Mouse (Mus musculus): ENCODE data around the gene Coro7. TPM values are rescaled to one million over a fixed set of nuclear protein-coding genes. Genes with fewer than 3 reads are reported as not detected.

The Coro7 gene
- polyA plus RNA-seq, 1 experiment from 2014 or later: 24.0 TPM

DNA sequence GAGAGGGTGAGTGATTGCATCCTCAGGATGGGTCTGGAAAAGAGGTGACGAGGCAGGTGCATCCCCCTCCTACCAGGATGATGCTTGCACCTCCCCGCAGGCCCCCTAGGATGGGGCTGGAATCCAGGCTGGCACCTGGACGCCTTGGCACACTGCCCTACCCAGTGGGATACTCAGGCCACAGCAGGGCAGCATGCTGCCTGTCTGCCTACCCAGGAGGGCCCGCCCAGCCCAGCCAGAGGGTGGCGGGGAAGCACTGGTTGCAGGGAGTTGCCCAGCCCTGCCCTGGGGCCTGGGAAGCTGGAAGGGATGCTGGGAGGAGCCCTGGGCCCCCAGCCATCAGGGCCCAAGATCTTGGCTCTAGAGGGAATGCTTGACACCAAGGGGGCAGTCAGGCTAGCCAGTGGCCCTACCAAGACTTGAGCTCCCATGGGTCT lies 84.0 kb downstream of the Coro7 start:
- no peaks in the 10 kb centered on the region for H3K9me3 ChIP-seq (ENCODE audit: low read length)
- no peaks in the 10 kb centered on the region for H3K27me3 ChIP-seq (ENCODE audit: insufficient read depth, low read length)
- peak; percentile 33 for ATAC-seq (ENCODE audit: low FRiP score, low TSS enrichment)

DNA sequence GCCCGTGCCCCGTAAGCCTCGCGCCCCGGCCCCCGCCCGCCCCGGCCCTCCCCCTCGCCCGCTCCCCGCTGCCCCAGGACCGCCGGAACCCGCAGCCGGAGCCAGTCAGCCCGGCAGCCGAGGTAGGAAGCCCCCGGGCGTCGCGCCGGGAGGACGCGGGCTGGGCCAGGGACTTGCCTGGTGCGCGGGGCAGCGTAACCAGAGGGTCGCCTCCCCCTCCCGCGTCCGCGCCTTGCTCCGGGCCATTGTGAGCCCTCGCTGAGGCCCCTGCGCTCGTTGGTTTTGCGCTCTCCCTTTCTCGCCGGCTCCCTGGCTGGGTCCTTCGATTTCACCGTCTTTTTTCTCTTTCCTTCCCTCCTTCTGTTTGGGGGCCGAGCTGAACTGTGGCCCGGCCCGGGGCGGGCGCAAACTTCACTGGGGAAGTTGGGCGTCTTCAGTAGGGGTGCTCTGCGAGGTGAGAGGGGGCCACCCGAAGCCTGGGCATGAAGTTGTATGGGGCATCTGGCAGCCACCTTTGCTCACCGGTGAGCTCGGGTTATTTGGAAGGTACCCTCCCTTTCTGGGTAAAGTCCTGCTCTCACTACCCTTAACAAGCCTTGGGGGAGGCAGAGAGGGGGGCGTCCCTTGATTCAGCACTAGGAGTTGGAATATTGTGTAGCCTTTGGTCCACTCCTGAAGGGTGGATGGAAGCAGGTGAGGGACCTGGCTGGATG lies 84.6 kb downstream of the Coro7 start:
- ATAC-seq (ENCODE audit: low FRiP score, low TSS enrichment): peak; percentile 11; the same call in 1 of the 2 replicates
- peak overlapping the region; percentile 96 for H3K9ac ChIP-seq (replicated peaks; ENCODE audit: low read length)
- peaks cover 10% of the 10 kb centered on the region for H3K36me3 ChIP-seq (ENCODE audit: insufficient read depth, low read length)
- peaks cover 64% of the 10 kb centered on the region for H3K4me1 ChIP-seq (ENCODE audit: insufficient read depth, low read length)
- no peaks in the 10 kb centered on the region for H3K27me3 ChIP-seq (ENCODE audit: insufficient read depth, low read length)
- under 1% methylated on average over 31 of the region's 52 CpGs for WGBS
- H3K27ac ChIP-seq (ENCODE audit: low read length): peak overlapping the region; percentile 96
- H3K4me2 ChIP-seq (replicated peaks; ENCODE audit: low read depth, low read length): peak overlapping the region; percentile 91
- no peaks in the 10 kb centered on the region for H3K9me3 ChIP-seq (ENCODE audit: low read length)
- H3K4me3 ChIP-seq (ENCODE audit: low read length): peak overlapping the region; percentile 88

More for the DNA sequence above, 84.0 kb downstream of the Coro7 start:
- Histone ChIP-seq H3K4me1 (ENCODE audit: insufficient read depth, low read length) (peaks cover 70% of the 10 kb centered on the region), H3K9ac (replicated peaks; ENCODE audit: low read length) (peak overlapping the region; percentile 96), H3K27ac (ENCODE audit: low read length) (peak overlapping the region; percentile 96), H3K4me2 (replicated peaks; ENCODE audit: low read depth, low read length) (peak overlapping the region; percentile 91), H3K36me3 (ENCODE audit: insufficient read depth, low read length) (peaks cover 6% of the 10 kb centered on the region), H3K4me3 (ENCODE audit: low read length) (peak overlapping the region; percentile 88)
- 1% methylated on average over 5 of the region's 5 CpGs for WGBS

- H3K27ac ChIP-seq (ENCODE audit: low read length): peak within 1 kb of the TSS; percentile 96
- H3K4me3 ChIP-seq (ENCODE audit: low read length): peak within 1 kb of the TSS; percentile 88
- 0% methylated on average over 20 of the region's 74 CpGs for WGBS
- H3K27me3 ChIP-seq (ENCODE audit: insufficient read depth, low read length): no peaks in the 10 kb centered on the region
- peak within 1 kb of the TSS; percentile 96 for H3K9ac ChIP-seq (replicated peaks; ENCODE audit: low read length)
- ATAC-seq (ENCODE audit: low FRiP score, low TSS enrichment): peak; percentile 88
- H3K36me3 ChIP-seq (ENCODE audit: insufficient read depth, low read length): peaks cover 10% of the 10 kb centered on the region
- H3K9me3 ChIP-seq (ENCODE audit: low read length): no peaks in the 10 kb centered on the region
- peaks cover 58% of the 10 kb centered on the region for H3K4me1 ChIP-seq (ENCODE audit: insufficient read depth, low read length)
- peak within 1 kb of the TSS; percentile 91 for H3K4me2 ChIP-seq (replicated peaks; ENCODE audit: low read depth, low read length)
Measured at GRCm38 (mm10) chr16:4593971-4594813, 85.4 kb downstream of the Coro7 start, which contains the start of gene Glis2. Glis2 (plus strand) TSS chr16:4594713.

GRCm38 (mm10) chr16:4592909-4593875 lies 86.4 kb downstream of the Coro7 start:
- H3K36me3 ChIP-seq (ENCODE audit: insufficient read depth, low read length): peaks cover 10% of the 10 kb centered on the region
- peaks cover 48% of the 10 kb centered on the region for H3K4me1 ChIP-seq (ENCODE audit: insufficient read depth, low read length)

DNA sequence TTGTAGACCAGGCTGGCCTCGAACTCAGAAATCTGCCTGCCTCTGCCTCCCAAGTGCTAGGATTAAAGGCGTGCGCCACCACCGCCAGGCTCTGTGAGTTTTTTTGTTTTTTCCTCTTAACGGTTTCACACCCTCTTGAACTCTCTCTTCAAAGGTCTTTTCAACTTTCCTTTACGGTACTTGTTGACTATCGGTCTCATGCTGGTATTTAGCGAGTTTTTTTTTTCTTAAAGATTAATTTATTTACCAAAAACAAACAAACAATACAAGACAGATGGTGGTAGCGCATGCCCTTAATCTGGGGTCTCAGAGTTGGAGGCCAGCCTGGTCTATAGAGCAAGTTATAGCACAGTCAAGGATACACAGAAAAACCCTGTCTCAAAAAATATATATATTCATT lies 89.3 kb downstream of the Coro7 start:
- no peak overlapping the region for H3K9ac ChIP-seq (replicated peaks; ENCODE audit: low read length)
- H3K4me3 ChIP-seq (ENCODE audit: low read length): no peak overlapping the region
- peaks cover 10% of the 10 kb centered on the region for H3K36me3 ChIP-seq (ENCODE audit: insufficient read depth, low read length)
- no peak for ATAC-seq (ENCODE audit: low FRiP score, low TSS enrichment)
- H3K27me3 ChIP-seq (ENCODE audit: insufficient read depth, low read length): no peaks in the 10 kb centered on the region
- H3K9me3 ChIP-seq (ENCODE audit: low read length): no peaks in the 10 kb centered on the region
- no peak overlapping the region for H3K27ac ChIP-seq (ENCODE audit: low read length)
- 95% methylated on average over 9 of the region's 9 CpGs for WGBS
- peaks cover 33% of the 10 kb centered on the region for H3K4me1 ChIP-seq (ENCODE audit: insufficient read depth, low read length)
- H3K4me2 ChIP-seq (replicated peaks; ENCODE audit: low read depth, low read length): no peak overlapping the region

More at GRCm38 (mm10) chr16:4592909-4593875, 86.4 kb downstream of the Coro7 start:
- Histone ChIP-seq H3K27me3 (ENCODE audit: insufficient read depth, low read length) (no peaks in the 10 kb centered on the region), H3K4me3 (ENCODE audit: low read length) (peak overlapping the region; percentile 88), H3K9me3 (ENCODE audit: low read length) (no peaks in the 10 kb centered on the region), H3K9ac (replicated peaks; ENCODE audit: low read length) (peak overlapping the region; percentile 96), H3K4me2 (replicated peaks; ENCODE audit: low read depth, low read length) (peak overlapping the region; percentile 91), H3K27ac (ENCODE audit: low read length) (peak overlapping the region; percentile 96)
- 14% methylated on average over 32 of the region's 32 CpGs for WGBS
- ATAC-seq (ENCODE audit: low FRiP score, low TSS enrichment): 0 out of 2 replicates have a peak, but pooled peaks have one; percentile 5

DNA sequence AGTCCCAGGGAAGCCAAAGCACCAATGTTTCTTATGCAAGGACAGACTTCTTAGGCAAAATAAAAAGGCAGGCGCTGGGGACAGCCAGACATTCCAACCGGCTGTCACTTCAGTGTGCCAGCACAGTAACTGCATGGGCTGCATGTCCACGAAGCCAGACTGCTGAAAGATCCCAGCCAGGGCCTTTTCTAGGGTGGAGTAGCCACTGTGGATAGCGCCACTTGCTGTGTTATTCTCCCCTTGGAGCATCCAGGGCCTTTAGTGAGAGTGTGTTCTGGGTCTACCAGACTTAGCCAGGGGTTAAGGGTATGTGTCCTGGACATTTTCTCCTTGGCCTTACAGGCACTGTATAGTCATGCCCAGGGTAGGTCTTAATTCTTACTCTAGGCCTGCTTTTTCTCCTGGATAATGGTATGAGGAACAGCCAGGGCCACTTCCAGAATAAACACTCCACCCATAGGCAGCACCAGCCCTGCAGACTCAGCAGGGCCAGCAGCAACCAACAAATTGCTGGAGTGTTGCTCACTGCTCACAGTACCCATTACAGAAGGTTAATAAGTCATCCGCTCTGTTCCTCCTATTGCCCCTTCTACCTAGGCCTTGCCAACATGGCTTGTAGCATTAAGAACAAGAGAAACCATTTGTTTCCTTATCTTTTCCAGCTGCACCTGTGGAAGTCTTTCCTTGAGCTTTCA lies 91.9 kb downstream of the Coro7 start:
- Histone ChIP-seq H3K27ac (ENCODE audit: low read length) (peak overlapping the region; percentile 96), H3K9ac (replicated peaks; ENCODE audit: low read length) (peak overlapping the region; percentile 37; the same call in 1 of the 2 replicates), H3K27me3 (ENCODE audit: insufficient read depth, low read length) (no peaks in the 10 kb centered on the region), H3K36me3 (ENCODE audit: insufficient read depth, low read length) (peaks cover 10% of the 10 kb centered on the region), H3K4me1 (ENCODE audit: insufficient read depth, low read length) (peaks cover 22% of the 10 kb centered on the region), H3K4me3 (ENCODE audit: low read length) (no peak overlapping the region), H3K4me2 (replicated peaks; ENCODE audit: low read depth, low read length) (peak overlapping the region; percentile 63), H3K9me3 (ENCODE audit: low read length) (no peaks in the 10 kb centered on the region)
- 58% methylated on average over 5 of the region's 5 CpGs for WGBS
- no peak for ATAC-seq (ENCODE audit: low FRiP score, low TSS enrichment)

GRCm38 (mm10) chr16:4586531-4587123 lies 93.0 kb downstream of the Coro7 start:
- H3K9ac ChIP-seq (replicated peaks; ENCODE audit: low read length): peak overlapping the region; percentile 70
- no peaks in the 10 kb centered on the region for H3K27me3 ChIP-seq (ENCODE audit: insufficient read depth, low read length)
- H3K9me3 ChIP-seq (ENCODE audit: low read length): no peaks in the 10 kb centered on the region
- H3K36me3 ChIP-seq (ENCODE audit: insufficient read depth, low read length): peaks cover 7% of the 10 kb centered on the region
- H3K4me3 ChIP-seq (ENCODE audit: low read length): peak overlapping the region; percentile 50
- H3K4me1 ChIP-seq (ENCODE audit: insufficient read depth, low read length): peaks cover 15% of the 10 kb centered on the region
- H3K27ac ChIP-seq (ENCODE audit: low read length): peak overlapping the region; percentile 96
- peak; percentile 99 for ATAC-seq (ENCODE audit: low FRiP score, low TSS enrichment)
- WGBS: under 1% methylated on average over 43 of the region's 43 CpGs
- peak overlapping the region; percentile 63 for H3K4me2 ChIP-seq (replicated peaks; ENCODE audit: low read depth, low read length)

GRCm38 (mm10) chr16:4585642-4586530 lies 93.7 kb downstream of the Coro7 start:
- H3K36me3 ChIP-seq (ENCODE audit: insufficient read depth, low read length): peaks cover 7% of the 10 kb centered on the region
- H3K4me3 ChIP-seq (ENCODE audit: low read length): peak overlapping the region; percentile 50
- peak overlapping the region; percentile 70 for H3K9ac ChIP-seq (replicated peaks; ENCODE audit: low read length)
- peak overlapping the region; percentile 63 for H3K4me2 ChIP-seq (replicated peaks; ENCODE audit: low read depth, low read length)
- H3K27me3 ChIP-seq (ENCODE audit: insufficient read depth, low read length): no peaks in the 10 kb centered on the region
- peak; percentile 52 for ATAC-seq (ENCODE audit: low FRiP score, low TSS enrichment)
- H3K4me1 ChIP-seq (ENCODE audit: insufficient read depth, low read length): peaks cover 15% of the 10 kb centered on the region
- H3K27ac ChIP-seq (ENCODE audit: low read length): peak overlapping the region; percentile 96
- 7% methylated on average over 14 of the region's 14 CpGs for WGBS
- H3K9me3 ChIP-seq (ENCODE audit: low read length): no peaks in the 10 kb centered on the region
